8 mouse cellular contexts compared by ENCODE assay signal in the genomic region with DNA sequence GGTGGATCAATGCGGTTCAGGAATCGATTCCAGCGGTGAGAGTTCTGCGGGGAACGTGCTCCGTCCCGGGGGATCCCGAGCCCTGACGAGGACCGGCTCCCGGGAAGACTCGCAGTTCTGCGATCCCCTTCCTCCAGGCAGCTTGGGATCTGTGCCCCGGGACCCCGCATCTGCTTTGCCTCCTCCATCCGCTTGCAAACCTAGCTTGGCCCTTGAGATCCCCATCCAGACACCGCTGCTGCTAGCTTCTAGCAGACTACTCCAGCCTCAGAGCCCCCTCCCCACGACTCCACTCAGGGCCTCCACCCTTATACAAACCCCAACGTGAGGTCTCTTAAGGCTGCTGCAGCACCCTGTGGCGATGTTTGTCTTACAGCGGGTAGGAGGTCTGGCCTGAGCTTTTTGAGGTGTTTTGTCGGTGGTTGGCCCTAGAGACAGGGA. TPM values are rescaled to one million over a fixed set of nuclear protein-coding genes. Genes with fewer than 3 reads are reported as not detected.
DNase-seq lines count a peak whose midpoint lies in the region; ATAC-seq and TF ChIP-seq lines count a peak whose summit lies in the region.

No protein-coding gene starts in this region.

- peak overlapping the region; percentile 98 for H3K9ac ChIP-seq in heart, embryonic 13.5 days
- peak overlapping the region; percentile 87 for H3K9ac ChIP-seq in ES-Bruce4 (ENCODE audit: low read depth, poor library complexity, severe bottlenecking)
- peak overlapping the region; percentile 97 for H3K9ac ChIP-seq in embryonic facial prominence, embryonic 13.5 days
- peak overlapping the region; percentile 96 for H3K9ac ChIP-seq in neural tube, embryonic 15.5 days (replicated peaks)

- peak overlapping the region; percentile 94 for H3K4me3 ChIP-seq in heart, embryonic 13.5 days
- peak overlapping the region; percentile 83 for H3K4me3 ChIP-seq in ES-Bruce4 (ENCODE audit: low read depth, low read length)
- peak overlapping the region; percentile 85 for H3K4me3 ChIP-seq in embryonic facial prominence, embryonic 13.5 days
- peak overlapping the region; percentile 73 for H3K4me3 ChIP-seq in limb, embryonic 10.5 days
- H3K4me3 ChIP-seq in neural tube, embryonic 15.5 days (replicated peaks), result peak overlapping the region; percentile 85

- H3K9me3 ChIP-seq in heart, embryonic 13.5 days, result no peaks in the 10 kb centered on the region
- no peaks in the 10 kb centered on the region for H3K9me3 ChIP-seq in ES-Bruce4 (replicated peaks; ENCODE audit: control insufficient read depth, insufficient read depth, low read length, poor library complexity, severe bottlenecking)
- H3K9me3 ChIP-seq in embryonic facial prominence, embryonic 13.5 days, result no peaks in the 10 kb centered on the region
- H3K9me3 ChIP-seq in limb, embryonic 10.5 days (replicated peaks), result no peaks in the 10 kb centered on the region
- H3K9me3 ChIP-seq in neural tube, embryonic 15.5 days (replicated peaks), result no peaks in the 10 kb centered on the region

- no peak for TF ChIP-seq POLR2A in ES-Bruce4 (IDR thresholded peaks at IDR 0.05; ENCODE audit: insufficient read depth, low read length)

- no peak for DNase-seq in heart, postnatal 14 days
- no peak for DNase-seq in limb, embryonic 10.5 days (ENCODE audit: low spot score)
- DNase-seq in layer of hippocampus, postnatal 36 days, result no peak
- DNase-seq in adipocyte (ENCODE audit: low spot score), result no peak

- under 1% methylated on average over 22 of the region's 22 CpGs for WGBS in heart, embryonic 13.5 days
- under 1% methylated on average over 22 of the region's 22 CpGs for WGBS in embryonic facial prominence, embryonic 13.5 days
- WGBS in limb, embryonic 10.5 days, result under 1% methylated on average over 22 of the region's 22 CpGs
- WGBS in neural tube, embryonic 15.5 days, result under 1% methylated on average over 22 of the region's 22 CpGs

- no peak for TF ChIP-seq CTCF in ES-Bruce4 (IDR thresholded peaks at IDR 0.05; ENCODE audit: low read depth, low read length)

- H3K36me3 ChIP-seq in heart, embryonic 13.5 days, result no peaks in the 10 kb centered on the region
- H3K36me3 ChIP-seq in ES-Bruce4 (ENCODE audit: control insufficient read depth, insufficient read depth, low read length, poor library complexity, severe bottlenecking), result no peaks in the 10 kb centered on the region
- H3K36me3 ChIP-seq in embryonic facial prominence, embryonic 13.5 days, result no peaks in the 10 kb centered on the region
- 0 out of 2 replicates have a peak, but pooled peaks cover 12% of the 10 kb centered on the region for H3K36me3 ChIP-seq in limb, embryonic 10.5 days
- no peaks in the 10 kb centered on the region for H3K36me3 ChIP-seq in neural tube, embryonic 15.5 days

- peak overlapping the region; percentile 82 for H3K4me2 ChIP-seq in heart, embryonic 13.5 days
- H3K4me2 ChIP-seq in embryonic facial prominence, embryonic 13.5 days, result peak overlapping the region; percentile 81
- H3K4me2 ChIP-seq in neural tube, embryonic 15.5 days, result peak overlapping the region; percentile 79

- intact Hi-C loops in heart, postnatal 14 days (cut with DNase I), result loop anchor here (5.0 to 10.0 kb wide), 2 partner anchors 65 to 262 kb away; a partner anchor contains a TSS

- H3K27me3 ChIP-seq in heart, embryonic 13.5 days (replicated peaks), result no peaks in the 10 kb centered on the region
- 0 out of 2 replicates have a peak, but pooled peaks cover 2% of the 10 kb centered on the region for H3K27me3 ChIP-seq in ES-Bruce4 (ENCODE audit: control insufficient read depth, insufficient read depth, low read length, poor library complexity, severe bottlenecking)
- H3K27me3 ChIP-seq in embryonic facial prominence, embryonic 13.5 days, result no peaks in the 10 kb centered on the region
- no peaks in the 10 kb centered on the region for H3K27me3 ChIP-seq in limb, embryonic 10.5 days (ENCODE audit: low read depth, poor library complexity, severe bottlenecking)
- H3K27me3 ChIP-seq in neural tube, embryonic 15.5 days (replicated peaks), result 0 out of 2 replicates have a peak, but pooled peaks cover 3% of the 10 kb centered on the region

- H3K4me1 ChIP-seq in heart, embryonic 13.5 days, result peaks cover 50% of the 10 kb centered on the region
- H3K4me1 ChIP-seq in ES-Bruce4 (ENCODE audit: control insufficient read depth, insufficient read depth, low read length), result no peaks in the 10 kb centered on the region
- H3K4me1 ChIP-seq in embryonic facial prominence, embryonic 13.5 days, result peaks cover 34% of the 10 kb centered on the region
- peaks cover 25% of the 10 kb centered on the region for H3K4me1 ChIP-seq in limb, embryonic 10.5 days
- H3K4me1 ChIP-seq in neural tube, embryonic 15.5 days, result peaks cover 34% of the 10 kb centered on the region

- H3K27ac ChIP-seq in heart, embryonic 13.5 days (replicated peaks), result peak overlapping the region; percentile 95
- H3K27ac ChIP-seq in ES-Bruce4 (ENCODE audit: insufficient read depth, low read length), result no peak overlapping the region
- peak overlapping the region; percentile 89 for H3K27ac ChIP-seq in embryonic facial prominence, embryonic 13.5 days
- peak overlapping the region; percentile 96 for H3K27ac ChIP-seq in limb, embryonic 10.5 days
- peak overlapping the region; percentile 95 for H3K27ac ChIP-seq in neural tube, embryonic 15.5 days (replicated peaks)

- no peak for TF ChIP-seq EP300 in ES-Bruce4 (IDR thresholded peaks at IDR 0.05; ENCODE audit: insufficient read depth, low read depth, low read length)

- 0 out of 2 replicates have a peak, but pooled peaks have one; percentile 5 for ATAC-seq in heart, embryonic 13.5 days (ENCODE audit: extremely low read depth, insufficient number of reproducible peaks, low FRiP score, low TSS enrichment)
- ATAC-seq in embryonic facial prominence, embryonic 13.5 days (ENCODE audit: insufficient number of reproducible peaks, insufficient read depth, low FRiP score, low TSS enrichment, low read depth), result peak; percentile 11; the same call in 1 of the 2 replicates
- peak; percentile 56 for ATAC-seq in neural tube, embryonic 15.5 days (ENCODE audit: low FRiP score)

RNA-seq across cellular contexts. Expression of a gene that starts 0.5 kb away (rescaled TPM):
- 84.1 and 99.1 TPM in 2 replicates for polyA plus RNA-seq in heart, embryonic 13.5 days (2015; fragmentation: Nextera tagmentation; extraction: Ambion mirVana)
- total RNA-seq in heart, postnatal 14 days (2021), result 10 to 100 TPM; 35.9 to 38.2 TPM
- 18.7 and 19.6 TPM in 2 replicates for polyA plus RNA-seq in ES-Bruce4 (2011; ENCODE audit: insufficient read depth, insufficient read length, low read depth, missing spikeins)
- 47.5 and 49.1 TPM in 2 replicates for polyA plus RNA-seq in embryonic facial prominence, embryonic 13.5 days (2015; fragmentation: Nextera tagmentation; extraction: Ambion mirVana)
- 38.0 and 38.7 TPM in 2 replicates for polyA plus RNA-seq in limb, embryonic 10.5 days (2016; fragmentation: Nextera tagmentation; extraction: Ambion mirVana)
- polyA plus RNA-seq in neural tube, embryonic 15.5 days (2015; fragmentation: Nextera tagmentation; extraction: Ambion mirVana), result 104 and 126 TPM in 2 replicates
- 100 to 1,000 TPM; 370 to 409 TPM for total RNA-seq in layer of hippocampus, postnatal 36 days (2021)

Comparison
In these comparisons a context has a peak if more than half of its experiments do, and no peak if none do; other contexts are left out.
1. ATAC-seq: peak in every context shown above with its lines; median percentile 56 in neural tube, embryonic 15.5 days; 11 in embryonic facial prominence, embryonic 13.5 days; 5 in heart, embryonic 13.5 days.